Mouse (Mus musculus) limb, embryonic 11.5 days (tissue): ENCODE measurements around the gene Galnt7. TPM values are rescaled to one million over a fixed set of nuclear protein-coding genes. Genes with fewer than 3 reads are reported as not detected.
"Not testable (repeated sequence)": the region's sequence is repeated elsewhere in the genome, so short reads cannot be mapped to it uniquely, and the experiment has no call there.

Experiments
- ATAC-seq: fragments of 200-750 bp; cut with Nextera tagmentation; 2 replicates; pipeline ENCODE4 v1.8.0; 2017; ENCODE audit warnings: low read depth; ENCODE audit not compliant: insufficient number of reproducible peaks, low FRiP score, low TSS enrichment
- DNase-seq: peaks from one replicate; pipeline ENCODE4 v3.0.0-alpha.2; 2015; ENCODE audit warnings: low spot score
- H3K27ac ChIP-seq: fragments of 300-500 bp; sonication (generic); replicated peaks from 2 replicates; pipeline ENCODE4 v1.5.1; 2014; ENCODE audit warnings: low read depth, mild to moderate bottlenecking, low read length
- H3K27me3 ChIP-seq: fragments of 300-500 bp; sonication (generic); 2 replicates; pipeline ENCODE4 v1.6.1; 2014; ENCODE audit warnings: mild to moderate bottlenecking, low read length, mixed read lengths; ENCODE audit not compliant: control insufficient read depth, insufficient read depth
- H3K36me3 ChIP-seq: fragments of 300-500 bp; sonication (generic); 2 replicates; pipeline ENCODE4 v1.6.1; 2014; ENCODE audit warnings: mild to moderate bottlenecking, low read length, moderate library complexity, mixed read lengths; ENCODE audit not compliant: control insufficient read depth, insufficient read depth
- H3K4me1 ChIP-seq: fragments of 300-500 bp; sonication (generic); 2 replicates; pipeline ENCODE4 v1.6.1; 2014; ENCODE audit warnings: low read length, mixed read lengths; ENCODE audit not compliant: control insufficient read depth, insufficient read depth
- H3K4me2 ChIP-seq: fragments of 300-500 bp; sonication (generic); 2 replicates; pipeline ENCODE4 v1.6.1; 2014; ENCODE audit warnings: low read depth, mild to moderate bottlenecking, moderate library complexity; ENCODE audit not compliant: severe bottlenecking
- H3K4me3 ChIP-seq: fragments of 300-500 bp; sonication (generic); 2 replicates; pipeline ENCODE4 v1.5.1; 2014; ENCODE audit warnings: low read depth, low read length
- H3K9ac ChIP-seq: fragments of 300-500 bp; sonication (generic); 2 replicates; pipeline ENCODE4 v1.6.1; 2014; ENCODE audit warnings: mild to moderate bottlenecking, low read length
- H3K9me3 ChIP-seq: fragments of 300-500 bp; sonication (generic); 2 replicates; pipeline ENCODE4 v1.6.1; 2016; ENCODE audit warnings: low read length; ENCODE audit not compliant: control insufficient read depth
- WGBS: fragments of 180-500 bp; shearing (Covaris S2); extraction: QIAGEN DNeasy Blood & Tissue Kit; methylation state at CpG from one replicate; pipeline ENCODE4 v1.1.7; 2014; 5-methylcytosine and 5-hydroxymethylcytosine counted together
- polyA plus RNA-seq: library from polyadenylated mRNA; unstranded; fragments of >200 nt; fragmentation: Nextera tagmentation; extraction: Ambion mirVana; gene quantifications from 2 replicates; pipeline ENCODE4 v1.2.1, GENCODE M21; 2014

Galnt7 gene
- polyA plus RNA-seq, 1 experiment from 2014 or later = 18.8 TPM

DNA sequence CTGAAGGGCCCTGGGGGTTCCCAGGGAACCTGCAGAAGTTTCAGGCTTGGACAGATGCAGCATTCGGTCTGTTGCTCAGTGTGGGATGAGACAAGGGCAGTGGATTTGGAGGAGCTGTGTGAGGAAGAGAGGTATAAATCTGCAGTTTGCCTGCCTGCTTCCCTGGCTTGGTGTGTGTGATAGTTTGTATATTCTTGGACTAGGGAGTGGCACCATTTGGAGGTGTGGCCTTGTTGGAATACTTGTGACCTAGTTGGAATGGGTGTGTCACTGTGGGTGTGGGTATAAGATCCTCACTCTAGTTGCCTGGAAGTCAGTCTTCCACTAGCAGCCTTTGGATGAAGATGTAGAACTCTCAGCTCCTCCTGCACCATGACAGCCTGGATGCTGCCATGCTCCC lies 147.3 kb downstream of the Galnt7 start:
- DNase-seq = peak; percentile 12

DNA sequence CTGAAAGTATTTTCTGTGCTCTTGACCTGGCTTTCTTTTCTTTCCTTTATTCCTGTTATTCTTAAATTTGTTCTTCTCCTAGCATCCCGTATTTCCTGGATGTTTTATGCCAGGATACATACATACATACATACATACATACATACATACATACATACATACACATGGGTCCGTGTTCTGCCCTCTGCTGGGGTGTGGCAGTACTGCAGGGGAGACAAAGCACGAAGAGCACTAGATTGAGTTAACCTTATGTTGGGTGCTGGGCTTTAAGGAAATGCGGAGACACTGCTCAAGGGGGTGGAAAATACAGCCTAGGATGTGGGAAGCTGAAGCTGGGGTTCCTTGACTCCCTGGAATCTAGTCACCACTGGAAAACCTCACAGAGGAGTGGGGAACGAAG lies 149.2 kb downstream of the Galnt7 start:
- WGBS = 57% methylated on average over 5 of the region's 5 CpGs
- H3K9me3 ChIP-seq = no peaks in the 10 kb centered on the region
- no peak overlapping the region for H3K4me2 ChIP-seq
- no peak overlapping the region for H3K9ac ChIP-seq
- H3K27ac ChIP-seq = no peak overlapping the region
- peak; percentile 87 for DNase-seq
- no peak for ATAC-seq
- no peaks in the 10 kb centered on the region for H3K36me3 ChIP-seq
- H3K4me1 ChIP-seq = no peaks in the 10 kb centered on the region
- no peak overlapping the region for H3K4me3 ChIP-seq
- H3K27me3 ChIP-seq = no peaks in the 10 kb centered on the region

More for the DNA sequence above, 147.3 kb downstream of the Galnt7 start:
- WGBS = 86% methylated on average over 1 of the region's 1 CpGs
- not testable (repeated sequence) for H3K36me3 ChIP-seq, H3K9ac ChIP-seq, ATAC-seq, H3K4me1 ChIP-seq, H3K4me3 ChIP-seq, H3K27ac ChIP-seq, H3K9me3 ChIP-seq, H3K27me3 ChIP-seq, H3K4me2 ChIP-seq

DNA sequence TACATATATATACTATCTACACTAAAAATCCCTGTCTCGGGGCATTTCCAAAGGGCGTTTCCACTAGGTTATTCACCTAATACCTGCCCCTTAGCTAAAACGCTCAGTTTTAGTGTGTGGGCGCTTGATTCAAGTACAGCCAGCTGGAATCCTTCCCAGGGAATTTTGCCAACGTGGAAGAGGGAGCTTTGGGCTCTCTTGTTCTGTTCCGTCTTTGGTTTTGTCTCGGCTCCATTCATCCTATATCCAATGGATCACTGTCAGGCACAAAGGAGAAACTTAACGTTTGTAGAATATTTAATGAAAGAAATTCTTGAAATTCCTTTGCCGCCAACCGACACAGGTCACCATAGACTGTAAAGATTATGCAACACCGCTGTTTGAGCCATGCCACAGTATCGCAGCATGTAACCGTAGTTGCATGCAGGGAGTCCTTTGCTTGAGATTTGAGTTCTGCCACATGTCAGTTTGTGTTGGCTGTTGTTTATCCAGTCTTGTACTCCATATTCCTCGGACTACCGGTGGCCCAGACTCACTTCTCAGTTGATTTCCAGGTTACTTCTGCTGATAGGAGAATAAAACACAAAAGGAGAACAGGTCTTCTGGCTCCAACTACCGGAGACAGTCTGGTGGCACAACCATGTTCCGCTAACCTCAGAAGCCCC lies 153.9 kb downstream of the Galnt7 start:
- Histone ChIP-seq H3K4me1 (no peaks in the 10 kb centered on the region), H3K9ac (no peak overlapping the region), H3K36me3 (no peaks in the 10 kb centered on the region), H3K4me3 (no peak overlapping the region), H3K27ac (no peak overlapping the region), H3K27me3 (no peaks in the 10 kb centered on the region), H3K4me2 (no peak overlapping the region), H3K9me3 (no peaks in the 10 kb centered on the region)
- no peak for ATAC-seq
- 81% methylated on average over 17 of the region's 17 CpGs for WGBS
- DNase-seq = no peak

DNA sequence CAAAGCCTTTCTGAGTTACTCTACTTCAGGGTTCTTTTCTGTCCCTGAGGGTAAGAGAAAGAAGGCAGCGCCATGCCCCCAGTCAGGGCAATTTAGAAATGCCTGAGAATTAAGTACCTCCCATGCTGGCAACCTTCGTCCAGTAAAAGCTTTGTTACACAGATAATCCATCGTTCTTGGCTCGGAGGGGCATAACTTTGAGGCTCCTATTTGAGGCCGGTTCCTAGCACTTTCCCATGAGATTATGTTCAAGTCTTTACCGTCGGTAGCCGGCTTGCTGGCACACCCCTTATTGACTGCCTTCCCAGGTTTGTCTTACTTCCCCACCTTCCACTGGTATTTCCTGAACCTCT lies 154.4 kb downstream of the Galnt7 start:
- no peak for ATAC-seq
- no peak overlapping the region for H3K4me2 ChIP-seq
- 82% methylated on average over 8 of the region's 8 CpGs for WGBS

DNA sequence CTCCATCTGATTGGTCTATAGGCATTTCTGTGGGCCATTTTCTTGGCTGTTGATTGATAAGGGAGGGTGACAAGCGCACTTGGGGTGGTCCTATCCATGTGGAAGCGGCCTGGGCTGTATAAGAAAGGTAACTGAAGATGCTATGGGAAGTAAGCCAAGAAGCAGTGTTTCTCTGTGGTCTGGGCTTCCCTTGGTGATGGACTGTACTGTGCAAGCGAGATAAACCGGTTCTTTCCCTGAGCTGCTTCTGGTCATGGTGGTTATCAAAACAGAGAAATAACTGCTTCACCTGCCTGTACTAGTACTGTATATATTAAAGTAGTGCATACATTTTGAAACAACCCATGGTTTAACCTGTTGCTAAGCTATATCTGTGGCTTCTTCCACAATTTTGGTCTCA lies 161.0 kb downstream of the Galnt7 start:
- H3K9me3 ChIP-seq = no peaks in the 10 kb centered on the region
- peak; percentile 13 for DNase-seq
- H3K36me3 ChIP-seq = no peaks in the 10 kb centered on the region
- no peak overlapping the region for H3K9ac ChIP-seq
- no peak overlapping the region for H3K4me2 ChIP-seq
- no peak for ATAC-seq
- H3K4me3 ChIP-seq = no peak overlapping the region
- no peaks in the 10 kb centered on the region for H3K27me3 ChIP-seq
- H3K4me1 ChIP-seq = no peaks in the 10 kb centered on the region
- 91% methylated on average over 4 of the region's 4 CpGs for WGBS
- no peak overlapping the region for H3K27ac ChIP-seq

More for the DNA sequence above, 154.4 kb downstream of the Galnt7 start:
- no peaks in the 10 kb centered on the region for H3K27me3 ChIP-seq
- H3K9ac ChIP-seq = no peak overlapping the region
- no peaks in the 10 kb centered on the region for H3K4me1 ChIP-seq
- no peaks in the 10 kb centered on the region for H3K36me3 ChIP-seq
- no peak overlapping the region for H3K27ac ChIP-seq
- no peak overlapping the region for H3K4me3 ChIP-seq
- peak; percentile 18 for DNase-seq
- no peaks in the 10 kb centered on the region for H3K9me3 ChIP-seq

DNA sequence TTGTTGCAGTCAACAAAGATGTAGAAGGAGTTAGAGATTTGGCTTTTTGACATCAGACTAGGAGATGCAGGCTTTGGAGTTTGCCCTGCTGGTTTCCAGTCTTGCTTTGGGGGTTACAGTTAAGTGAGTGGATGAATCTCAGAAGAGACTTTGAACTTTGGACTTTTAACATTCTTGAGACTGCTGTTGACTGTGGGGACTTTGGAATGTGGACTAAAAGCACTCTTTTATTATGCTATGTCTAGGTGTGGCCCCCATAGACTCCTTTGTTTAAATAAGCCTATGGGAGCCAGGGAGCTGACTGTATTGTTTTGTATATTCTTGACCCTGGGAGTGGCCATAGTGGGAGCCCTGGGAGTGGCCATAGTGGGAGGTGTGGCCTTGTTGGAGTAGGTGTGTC lies 162.9 kb downstream of the Galnt7 start:
- ATAC-seq = no peak
- H3K9me3 ChIP-seq = no peaks in the 10 kb centered on the region

DNA sequence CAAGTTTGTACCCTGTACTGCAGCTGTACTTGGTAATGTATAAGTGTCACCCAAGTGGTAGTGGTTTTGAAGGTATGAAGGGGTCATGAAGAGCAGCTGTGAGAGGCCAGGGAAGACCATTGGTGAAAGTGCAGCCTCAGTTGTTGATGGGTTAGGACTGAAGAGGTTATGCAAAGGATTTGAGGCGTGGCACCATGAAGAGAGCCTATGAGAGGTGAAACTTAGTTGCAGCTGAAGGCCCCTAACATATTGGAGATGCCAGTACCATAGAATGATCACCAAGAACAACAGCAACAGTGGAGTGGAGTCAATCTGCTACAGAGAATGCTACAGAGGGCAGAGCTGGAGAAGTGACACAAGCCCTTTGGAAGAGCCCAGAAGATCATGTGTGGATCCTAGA lies 163.5 kb downstream of the Galnt7 start:
- Histone ChIP-seq H3K4me2 (no peak overlapping the region), H3K4me1 (peaks cover 5% of the 10 kb centered on the region; the same call in 1 of the 2 replicates), H3K36me3 (0 out of 2 replicates have a peak, but pooled peaks cover 2% of the 10 kb centered on the region), H3K9ac (no peak overlapping the region), H3K4me3 (no peak overlapping the region), H3K27ac (no peak overlapping the region), H3K9me3 (no peaks in the 10 kb centered on the region), H3K27me3 (no peaks in the 10 kb centered on the region)
- ATAC-seq (no peak), DNase-seq (no peak)
- 91% methylated on average over 1 of the region's 1 CpGs for WGBS

More for the DNA sequence above, 162.9 kb downstream of the Galnt7 start:
- Histone ChIP-seq H3K4me2 (no peak overlapping the region), H3K9ac (no peak overlapping the region), H3K36me3 (0 out of 2 replicates have a peak, but pooled peaks cover 2% of the 10 kb centered on the region), H3K27me3 (no peaks in the 10 kb centered on the region), H3K27ac (no peak overlapping the region), H3K4me1 (peaks cover 5% of the 10 kb centered on the region; the same call in 1 of the 2 replicates), H3K4me3 (no peak overlapping the region)
- no peak for DNase-seq

DNA sequence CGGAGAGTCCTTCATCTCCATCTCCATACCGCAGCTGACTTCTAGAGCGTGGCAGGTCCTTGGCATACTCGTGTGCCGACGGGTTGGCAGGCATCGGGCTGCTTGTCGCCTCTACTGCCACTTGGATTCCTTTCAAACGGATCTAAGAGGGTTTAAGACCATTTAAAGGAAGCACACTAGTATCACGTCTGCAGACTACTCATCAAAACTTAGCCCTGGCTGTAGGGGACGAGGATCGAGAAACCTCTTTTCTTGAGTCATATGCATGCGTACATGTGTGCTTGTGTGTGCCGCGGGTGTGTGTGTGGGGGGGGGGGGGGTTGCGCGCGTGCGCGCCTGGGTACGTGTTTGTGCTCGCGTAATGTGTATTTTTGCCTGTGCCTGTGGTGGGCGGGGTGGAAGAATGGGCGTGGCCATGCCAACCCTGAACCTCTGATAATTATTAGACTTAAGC lies 164.5 kb downstream of the Galnt7 start:
- WGBS = under 1% methylated on average over 25 of the region's 25 CpGs
- Histone ChIP-seq H3K4me2 (peak overlapping the region; percentile 70), H3K9ac (peak overlapping the region; percentile 43; the same call in 1 of the 2 replicates), H3K27me3 (no peaks in the 10 kb centered on the region), H3K4me3 (peak overlapping the region; percentile 95), H3K27ac (peak overlapping the region; percentile 68; the same call in 1 of the 2 replicates), H3K36me3 (0 out of 2 replicates have a peak, but pooled peaks cover 2% of the 10 kb centered on the region), H3K4me1 (peaks cover 5% of the 10 kb centered on the region; the same call in 1 of the 2 replicates), H3K9me3 (no peaks in the 10 kb centered on the region)
- peak; percentile 28; the same call in 1 of the 2 replicates for ATAC-seq
- peak; percentile 71 for DNase-seq
